Mouse (Mus musculus) 3T3-L1 (cell line): ENCODE results near the gene Ndufb3.
"Not testable (repeated sequence)": the region's sequence is repeated elsewhere in the genome, so short reads cannot be mapped to it uniquely, and the experiment has no call there.

Experiments
- DNase-seq: peaks from one replicate; pipeline ENCODE4 v3.0.0-alpha.2; 2015; ENCODE audit warnings: low read depth, low spot score

The Ndufb3 gene

DNA sequence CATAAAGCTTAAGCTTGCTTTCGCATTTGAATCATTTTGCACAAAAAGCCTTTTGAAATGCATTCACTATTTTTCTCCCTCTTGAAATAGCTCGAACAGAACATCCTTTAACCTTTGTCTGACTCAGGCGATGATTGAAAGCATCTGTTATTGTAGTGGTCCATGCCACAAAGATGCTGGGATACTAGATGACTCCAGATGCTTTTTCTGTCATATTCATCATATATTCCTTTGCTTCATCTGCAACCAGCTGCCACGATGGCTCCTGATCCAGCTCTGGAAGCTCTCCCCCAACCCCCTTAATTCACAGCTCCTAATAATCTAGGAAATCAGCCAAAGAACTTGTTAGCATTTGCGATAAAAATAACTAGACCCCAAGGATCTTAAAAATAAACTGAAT is 30.9 kb downstream of the Ndufb3 start:
- peak; percentile 45 for DNase-seq

DNA sequence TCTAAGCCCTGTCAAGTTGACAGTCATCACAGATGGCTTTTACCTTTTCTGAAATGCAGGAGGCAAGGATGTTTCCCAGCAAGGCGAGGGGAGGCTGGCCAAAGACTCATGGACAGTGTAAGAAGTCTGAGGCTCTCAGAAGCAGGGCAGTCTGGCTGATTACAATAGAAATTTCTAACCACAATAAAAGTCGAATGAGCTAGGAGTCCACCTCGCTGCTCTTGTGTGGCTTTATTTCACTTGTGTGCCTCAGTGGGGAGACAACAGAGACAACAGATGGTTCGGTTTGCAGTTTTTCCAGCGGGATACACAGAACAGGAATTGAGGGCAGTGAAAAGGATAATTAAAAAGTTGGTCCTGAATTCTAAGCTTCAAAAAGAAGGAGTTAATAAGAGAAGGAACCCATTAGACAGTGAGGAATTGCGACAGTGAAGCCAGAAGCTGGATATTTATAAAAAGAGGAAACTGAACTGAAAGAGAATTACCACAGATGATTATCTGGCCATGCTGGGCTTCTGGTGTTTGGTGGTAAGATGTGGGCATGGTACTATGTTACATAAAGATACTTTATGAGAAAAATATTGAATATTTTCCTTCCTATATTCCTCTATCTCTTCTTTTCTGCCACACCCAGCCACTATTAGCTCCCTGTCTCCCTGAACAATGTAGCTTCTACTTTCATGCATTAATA is 31.9 kb downstream of the Ndufb3 start:
- no peak for DNase-seq

- DNase-seq = no peak
Observed at GRCm38 (mm10) chr1:58618766-58619165, 32.6 kb downstream of the Ndufb3 start.

- no peak for DNase-seq
Observed at GRCm38 (mm10) chr1:58621251-58621650, 35.1 kb downstream of the Ndufb3 start.

- DNase-seq = no peak
Observed at GRCm38 (mm10) chr1:58621996-58622748, 36.0 kb downstream of the Ndufb3 start.

GRCm38 (mm10) chr1:58628847-58629246 is 42.7 kb downstream of the Ndufb3 start:
- DNase-seq = not testable (repeated sequence)
